Mouse (Mus musculus): ENCODE measurements around the gene Hnrnpab.
"Not testable (repeated sequence)": the region's sequence is repeated elsewhere in the genome, so short reads cannot be mapped to it uniquely, and the experiment has no call there.

Gene Hnrnpab

DNA sequence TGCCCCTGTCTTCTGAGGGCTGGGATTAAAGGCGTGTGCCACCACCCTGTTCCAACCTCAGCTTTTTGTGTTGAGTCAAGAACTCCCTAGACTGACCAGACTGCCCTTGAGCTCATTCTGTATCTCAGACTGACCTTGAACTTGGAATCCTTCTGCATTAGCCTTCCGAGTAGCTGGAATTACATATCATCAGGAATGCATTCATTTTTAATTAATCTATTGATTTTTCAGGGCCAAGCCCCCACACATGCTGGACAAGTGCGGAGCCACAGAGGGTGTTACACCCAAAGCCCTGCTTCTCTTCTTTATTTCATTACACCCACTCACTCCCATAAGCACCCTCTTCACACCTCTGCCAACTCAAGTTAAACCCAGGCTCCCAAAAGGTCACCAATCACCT lies 27.1 kb upstream of the Hnrnpab start:
- no peak for DNase-seq (ENCODE audit: low spot score)

GRCm38 (mm10) chr11:51633200-51633599 lies 26.6 kb upstream of the Hnrnpab start:
- DNase-seq (ENCODE audit: low spot score), result not testable (repeated sequence)

- no peak for DNase-seq (ENCODE audit: low spot score)
Measured at GRCm38 (mm10) chr11:51632130-51632753, 25.6 kb upstream of the Hnrnpab start.

DNA sequence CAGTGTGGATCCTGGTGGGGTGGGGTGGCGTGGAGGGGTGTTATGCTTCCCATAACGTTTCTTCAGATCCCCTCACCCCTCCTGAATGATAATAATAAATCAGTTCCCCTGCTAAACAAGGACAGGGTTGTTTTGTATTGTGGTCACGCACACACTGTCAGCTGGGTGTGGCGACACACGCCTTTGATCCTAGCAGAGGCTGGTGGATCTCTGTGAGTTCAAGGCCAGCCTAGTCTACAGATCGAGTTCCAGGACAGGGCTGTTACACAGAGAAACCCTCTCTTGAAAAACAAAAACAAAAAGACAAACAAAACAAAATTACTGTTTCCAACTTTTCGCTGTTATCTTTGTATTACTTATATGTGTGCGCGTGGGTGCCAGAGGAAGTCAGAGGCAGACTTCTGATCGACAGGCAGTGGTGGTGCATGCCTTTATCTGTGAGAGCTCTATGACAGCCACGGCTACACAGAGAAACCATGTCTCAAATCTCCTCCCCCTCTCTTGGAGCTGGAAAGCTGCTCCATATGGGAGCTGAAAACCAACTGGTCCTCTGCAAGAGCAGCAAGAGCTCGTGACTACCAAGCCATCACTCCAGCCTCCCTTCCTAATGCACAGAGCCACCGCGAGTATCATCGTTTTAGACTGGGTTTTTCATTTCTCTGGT lies 23.1 kb upstream of the Hnrnpab start:
- DNase-seq (ENCODE audit: low spot score), result no peak

DNA sequence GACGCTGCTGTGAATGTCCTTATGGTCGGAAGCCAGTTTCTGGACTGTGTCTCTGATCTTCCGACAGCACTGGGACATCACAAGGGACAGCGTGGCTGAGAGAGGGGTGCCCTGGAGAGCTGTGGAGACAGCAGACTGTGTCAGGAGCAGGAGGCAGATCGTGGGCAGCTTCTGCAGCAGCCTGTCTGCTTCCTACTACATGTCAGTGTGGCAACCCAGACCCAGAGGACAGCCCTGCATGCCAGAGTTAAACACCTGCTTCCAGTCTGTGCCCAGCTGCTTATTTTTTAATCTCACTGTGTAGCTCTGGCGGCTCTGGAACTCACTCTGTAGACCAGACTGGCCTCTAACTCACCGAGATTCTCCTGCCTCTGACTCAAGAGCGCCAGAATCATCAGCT lies 21.3 kb upstream of the Hnrnpab start:
- no peak for DNase-seq (ENCODE audit: low spot score)

DNA sequence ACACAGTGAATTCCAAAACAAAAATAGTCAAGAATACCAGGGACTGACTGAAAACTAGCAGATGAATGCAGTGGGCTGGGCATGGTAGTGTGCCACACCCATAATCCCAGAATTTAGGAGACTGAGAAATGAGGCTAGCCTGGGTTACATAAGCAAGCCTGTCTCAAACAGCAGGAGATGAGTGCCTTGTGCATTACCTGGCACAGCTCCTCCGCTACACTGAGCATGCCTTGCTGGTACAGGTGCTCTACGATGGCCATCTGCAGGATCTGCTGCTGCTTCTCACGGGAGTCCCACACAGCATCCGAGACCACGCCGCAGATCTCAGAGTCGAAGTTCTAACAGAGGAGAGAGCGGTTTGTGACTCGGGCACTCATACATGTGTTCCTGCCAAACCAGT lies 20.8 kb upstream of the Hnrnpab start:
- DNase-seq (ENCODE audit: low spot score), result no peak

DNA sequence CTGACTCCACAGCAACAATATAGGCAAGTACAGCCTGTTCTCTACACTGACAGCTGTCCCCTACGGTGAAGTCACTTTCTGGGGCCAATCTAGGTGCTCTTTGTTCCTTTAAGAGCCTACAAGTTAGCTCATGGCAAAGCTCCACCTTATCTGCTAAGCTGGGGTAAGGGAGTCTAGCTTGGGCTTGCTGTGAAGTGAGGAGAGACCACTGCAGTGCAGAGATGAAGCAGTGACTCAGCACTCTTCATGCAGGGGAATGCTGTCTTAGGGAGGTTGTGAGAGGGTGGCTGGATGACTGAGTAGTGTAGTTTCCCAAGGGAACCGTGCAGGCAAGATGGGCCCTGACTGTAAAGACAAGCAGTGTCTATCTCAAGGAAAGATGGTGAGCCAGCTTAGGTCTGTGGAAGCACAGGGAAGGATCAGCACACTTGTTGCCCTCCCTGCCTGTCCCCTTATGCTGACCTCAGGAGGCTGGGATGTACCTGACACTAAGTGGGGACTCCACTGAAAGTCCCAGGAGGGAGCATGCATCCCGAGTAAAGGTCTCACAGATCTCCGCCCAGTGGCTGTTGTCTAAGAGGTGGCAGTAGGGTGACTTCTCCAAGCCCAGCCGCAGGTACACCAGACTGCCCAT lies 18.7 kb upstream of the Hnrnpab start:
- no peak for DNase-seq (ENCODE audit: low spot score)

- no peak for DNase-seq (ENCODE audit: low spot score)
Measured at GRCm38 (mm10) chr11:51622971-51623491, 16.4 kb upstream of the Hnrnpab start.

DNA sequence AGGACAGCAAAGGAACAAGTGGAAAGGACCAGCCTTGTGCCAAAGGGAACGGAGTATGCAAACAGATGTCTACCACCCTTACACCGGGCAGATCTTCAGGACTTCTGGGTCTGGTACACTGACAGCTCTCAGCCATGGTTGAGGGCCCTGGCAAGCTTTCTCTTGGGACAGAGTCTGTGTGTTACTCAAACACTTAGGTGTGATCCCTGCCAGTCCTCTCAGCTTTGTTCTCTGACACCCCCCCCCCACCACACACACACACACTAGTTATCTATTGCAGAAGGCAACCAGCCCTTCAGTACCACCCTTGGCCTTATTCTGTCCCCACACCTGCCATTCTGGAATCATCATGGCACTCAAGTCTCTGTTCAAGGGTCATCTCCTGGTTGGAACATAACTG lies 15.1 kb upstream of the Hnrnpab start:
- no peak for DNase-seq (ENCODE audit: low spot score)

DNA sequence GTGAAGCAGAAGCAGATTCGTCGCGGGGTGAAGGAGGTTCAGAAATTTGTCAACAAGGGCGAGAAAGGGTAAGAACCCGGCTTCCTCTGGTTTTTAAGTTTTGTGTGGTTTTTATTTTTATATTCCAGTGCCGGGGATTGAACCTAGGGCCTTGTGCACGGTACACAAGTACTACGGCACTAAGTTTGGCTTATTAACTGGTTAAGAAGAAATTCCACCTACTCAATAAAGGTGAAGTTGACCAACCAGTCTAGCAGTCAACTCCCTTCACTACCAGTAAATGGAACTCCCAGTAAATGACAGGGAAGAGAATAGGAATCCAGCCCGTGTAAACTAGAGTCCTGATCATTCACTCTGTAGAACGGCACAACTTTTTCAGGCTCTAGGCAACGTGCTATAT lies 13.4 kb upstream of the Hnrnpab start:
- no peak for DNase-seq (ENCODE audit: low spot score)

DNA sequence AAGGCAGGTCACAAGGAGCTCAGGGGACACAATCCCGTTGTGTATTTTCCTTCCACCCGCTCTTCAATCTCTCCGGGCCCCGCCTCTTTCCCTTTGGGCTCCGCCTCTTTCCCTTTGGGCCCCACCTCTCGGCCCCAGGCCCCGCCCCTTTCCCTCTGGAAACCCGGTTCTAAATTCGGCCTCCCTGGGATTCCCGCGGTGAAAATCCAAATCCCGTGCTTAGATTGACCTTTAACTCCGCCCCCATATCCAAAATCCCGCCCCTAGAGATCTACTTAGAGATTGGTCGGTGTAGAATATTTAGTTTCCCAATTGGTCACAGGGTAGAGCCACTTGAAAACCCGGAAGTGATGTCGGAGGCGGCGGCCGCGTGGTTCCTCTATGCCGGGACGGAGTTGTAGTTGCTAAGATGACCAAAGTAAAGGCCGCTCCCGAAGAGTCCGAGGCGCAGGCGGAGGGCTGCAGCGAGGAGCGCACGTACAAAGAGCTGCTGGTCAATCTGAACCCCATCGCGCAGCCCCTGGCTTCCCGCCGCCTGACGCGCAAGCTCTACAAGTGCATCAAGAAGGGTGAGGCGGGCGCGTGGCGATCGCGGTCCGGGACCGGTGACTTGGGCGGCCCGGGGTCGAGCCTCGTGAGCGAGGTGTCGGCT lies 12.9 kb upstream of the Hnrnpab start, which contains the start of gene Nhp2:
TSS of gene Nhp2 (plus strand) at position 327 of the 652 bp plus-strand sequence.
- DNase-seq (ENCODE audit: low spot score), result peak; percentile 99

- no peak for DNase-seq (ENCODE audit: low spot score)
Measured at GRCm38 (mm10) chr11:51618894-51619408, 12.3 kb upstream of the Hnrnpab start.

DNA sequence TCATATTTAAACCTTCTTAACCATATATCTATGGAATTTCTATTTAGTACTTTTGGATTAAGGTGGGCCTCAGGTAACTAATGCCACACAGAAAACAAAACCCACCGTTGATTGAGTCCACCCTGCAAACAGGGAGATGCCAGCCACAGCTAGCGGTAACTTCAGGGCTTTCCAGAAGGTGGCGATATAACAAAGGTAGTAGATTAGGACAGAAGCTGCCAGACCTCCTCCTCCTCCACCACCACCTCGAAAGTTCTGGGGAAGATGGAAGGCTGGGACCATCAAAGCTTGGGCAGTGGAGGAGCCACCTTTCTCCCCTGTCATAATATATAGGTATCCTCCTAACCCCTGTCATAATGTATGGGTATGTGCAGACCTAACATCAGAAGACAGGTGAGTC lies 11.0 kb upstream of the Hnrnpab start:
- DNase-seq (ENCODE audit: low spot score), result peak; percentile 70

DNA sequence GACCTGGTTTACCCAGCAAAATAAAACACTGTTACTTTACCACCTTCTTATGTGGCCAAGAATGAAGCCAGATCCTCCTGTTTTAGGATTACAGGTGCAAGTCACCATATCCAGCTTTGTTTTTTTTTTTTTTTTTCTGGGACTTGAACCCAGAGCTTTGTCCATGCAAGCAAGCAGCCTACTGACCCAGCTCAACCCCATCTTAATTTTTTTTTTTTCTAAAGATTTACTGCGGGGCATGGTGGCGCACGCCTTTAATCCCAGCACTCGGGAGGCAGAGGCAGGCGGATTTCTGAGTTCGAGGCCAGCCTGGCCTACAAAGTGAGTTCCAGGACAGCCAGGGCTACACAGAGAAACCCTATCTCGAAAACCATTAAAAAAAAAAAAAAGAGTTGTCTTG lies 9.5 kb upstream of the Hnrnpab start:
- not testable (repeated sequence) for DNase-seq (ENCODE audit: low spot score)

DNA sequence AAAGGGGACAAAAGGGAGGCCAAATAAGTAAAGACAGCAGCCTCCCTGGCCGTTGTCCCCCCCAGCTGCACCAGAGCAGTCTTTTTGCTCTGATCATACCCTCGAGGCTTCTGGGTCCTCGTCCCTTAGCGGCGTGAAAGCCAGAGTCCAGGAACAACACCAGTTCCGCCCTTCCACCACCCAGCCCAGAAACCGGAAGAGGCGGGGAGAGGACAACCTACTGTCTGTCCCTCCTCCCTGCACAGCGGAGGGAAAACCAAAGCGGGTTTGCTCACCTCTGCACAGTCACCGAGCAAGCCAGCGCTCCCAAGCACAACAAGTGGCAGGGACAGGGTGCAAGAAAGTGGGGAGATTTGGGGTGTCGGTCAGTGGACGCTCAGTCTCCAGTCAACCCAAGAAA lies 9.0 kb upstream of the Hnrnpab start:
- DNase-seq (ENCODE audit: low spot score), result peak; percentile 85

DNA sequence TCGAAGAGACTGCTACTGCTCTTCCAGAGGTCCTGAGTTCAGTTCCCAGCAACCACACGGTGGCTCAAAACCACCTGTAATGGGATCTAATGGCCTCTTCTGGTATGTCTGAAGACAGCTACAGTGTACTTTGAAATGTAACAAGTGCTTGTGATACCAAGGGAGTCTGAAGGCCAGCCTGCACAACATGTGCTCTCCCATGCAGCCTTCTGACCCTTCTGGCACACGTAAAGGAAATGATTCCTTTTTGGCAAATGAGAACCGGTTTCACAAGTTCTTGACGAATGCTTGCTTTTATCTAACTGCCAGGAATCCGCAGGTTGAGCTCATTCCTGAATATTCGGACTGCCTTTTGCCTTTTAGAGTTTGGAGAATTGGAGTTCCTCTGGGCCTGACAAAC lies 8.5 kb upstream of the Hnrnpab start:
- peak; percentile 83 for DNase-seq (ENCODE audit: low spot score)

DNA sequence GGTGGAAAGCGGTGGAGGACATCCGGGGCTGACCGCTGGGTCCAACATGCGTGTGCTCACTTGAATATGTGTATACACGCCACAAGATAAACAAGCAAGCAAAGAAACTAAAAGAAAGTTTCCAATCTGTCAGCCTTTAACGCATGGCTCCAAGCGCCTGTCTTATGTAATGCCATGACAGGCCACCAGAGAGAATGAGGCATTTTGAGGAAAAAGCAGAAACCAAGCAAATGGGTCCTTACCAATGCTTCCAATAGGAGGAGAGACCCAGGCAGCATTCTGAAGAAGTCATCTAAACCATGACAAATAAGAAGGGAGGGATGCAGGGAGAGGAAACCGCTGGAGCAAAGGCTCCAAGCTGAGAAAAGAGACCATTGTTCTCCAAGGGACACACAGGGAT lies 7.6 kb upstream of the Hnrnpab start:
- DNase-seq (ENCODE audit: low spot score), result no peak

DNA sequence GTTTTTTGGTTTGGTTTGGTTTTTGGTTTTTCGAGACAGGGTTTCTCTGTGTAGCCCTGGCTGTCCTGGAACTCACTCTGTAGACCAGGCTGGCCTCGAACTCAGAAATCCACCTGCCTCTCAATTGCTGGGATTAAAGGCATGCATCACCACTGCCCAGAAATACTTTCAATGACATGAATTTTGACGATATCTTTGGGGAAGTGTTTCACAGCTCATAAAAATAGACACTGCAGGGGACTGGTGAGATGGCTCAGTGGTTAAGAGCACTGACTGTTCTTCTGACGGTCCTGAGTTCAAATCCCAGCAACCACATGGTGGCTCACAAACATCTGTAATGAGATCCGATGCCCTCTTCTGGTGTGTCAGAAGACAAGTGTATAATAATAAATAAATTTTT lies 3.3 kb upstream of the Hnrnpab start:
- not testable (repeated sequence) for DNase-seq (ENCODE audit: low spot score)

DNA sequence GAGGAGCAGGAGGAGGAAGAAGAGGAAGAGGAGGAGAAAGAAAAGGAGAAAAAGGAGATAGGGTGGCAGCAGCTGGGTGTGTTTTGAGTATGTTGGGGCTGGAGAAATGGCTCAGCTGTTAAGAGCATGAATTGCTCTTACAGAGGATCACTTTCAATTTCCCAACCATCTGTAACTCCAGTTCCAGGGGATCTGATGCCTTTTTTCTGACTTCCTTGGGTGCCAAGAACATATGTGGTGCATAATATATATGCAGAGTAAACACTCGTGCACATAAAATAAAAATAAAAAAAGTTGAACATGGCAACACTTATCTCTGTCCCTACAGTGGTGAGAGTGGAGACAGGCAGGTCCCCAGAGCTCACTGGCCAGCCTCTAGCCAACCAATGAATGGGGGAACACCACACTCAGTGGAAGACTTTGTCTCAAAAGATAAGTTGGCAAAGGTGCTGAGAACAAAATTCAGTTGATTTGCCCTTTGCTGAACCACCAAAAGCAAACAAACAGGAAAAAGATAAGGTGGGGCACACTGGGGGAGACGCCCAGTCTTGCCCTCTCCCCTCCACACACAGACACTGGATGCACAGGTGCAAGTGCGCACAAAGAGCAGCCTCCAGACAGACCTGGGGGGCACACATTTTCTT lies 2.7 kb upstream of the Hnrnpab start:
- no peak for DNase-seq (ENCODE audit: low spot score)

- no peak for DNase-seq (ENCODE audit: low spot score)
Measured at GRCm38 (mm10) chr11:51607096-51607738, 570 bp upstream of the Hnrnpab start.
